Mouse (Mus musculus): ENCODE results near the gene Limk2.

The Limk2 gene

GRCm38 (mm10) chr11:3408997-3409732 is at the start of gene Limk2:
Gene Limk2 (minus strand): TSS chr11:3409189.
- peak; percentile 86 to 92 for DNase-seq

- peak; percentile 61 to 74 for DNase-seq
Observed at GRCm38 (mm10) chr11:3458428-3459104, 49.6 kb upstream of the Limk2 start.

GRCm38 (mm10) chr11:3456354-3456753 is 47.4 kb upstream of the Limk2 start:
- peak; percentile 56 to 82 for DNase-seq

- no peak for DNase-seq
Observed at GRCm38 (mm10) chr11:3454506-3454905, 45.5 kb upstream of the Limk2 start.

- peak in 1 of 2 experiments; percentile 28 for DNase-seq
Observed at GRCm38 (mm10) chr11:3453467-3453866, 44.5 kb upstream of the Limk2 start.

- DNase-seq, result peak; percentile 36 to 37
Observed at GRCm38 (mm10) chr11:3452769-3453168, 43.8 kb upstream of the Limk2 start.

GRCm38 (mm10) chr11:3452167-3452639 is 43.2 kb upstream of the Limk2 start, which contains the start of gene Rnf185:
Gene Rnf185 (minus strand): TSS chr11:3452363.
- DNase-seq, result peak; percentile 95 to 96

GRCm38 (mm10) chr11:3451701-3452163 is 42.7 kb upstream of the Limk2 start:
- peak in 1 of 2 experiments; percentile 52 for DNase-seq

GRCm38 (mm10) chr11:3444875-3445274 is 35.9 kb upstream of the Limk2 start:
- DNase-seq, result no peak

- DNase-seq, result no peak
Observed at GRCm38 (mm10) chr11:3443091-3443490, 34.1 kb upstream of the Limk2 start.

GRCm38 (mm10) chr11:3442677-3443076 is 33.7 kb upstream of the Limk2 start:
- no peak for DNase-seq

- DNase-seq, result no peak
Observed at GRCm38 (mm10) chr11:3441696-3442443, 32.9 kb upstream of the Limk2 start.

GRCm38 (mm10) chr11:3437621-3438020 is 28.6 kb upstream of the Limk2 start:
- DNase-seq, result no peak

- DNase-seq, result no peak
Observed at GRCm38 (mm10) chr11:3433809-3434208, 24.8 kb upstream of the Limk2 start.

GRCm38 (mm10) chr11:3431976-3432603 is 23.1 kb upstream of the Limk2 start:
- no peak for DNase-seq

- no peak for DNase-seq
Observed at GRCm38 (mm10) chr11:3431515-3431914, 22.5 kb upstream of the Limk2 start.

- DNase-seq, result no peak
Observed at GRCm38 (mm10) chr11:3428632-3429031, 19.6 kb upstream of the Limk2 start.

GRCm38 (mm10) chr11:3427697-3428230 is 18.8 kb upstream of the Limk2 start:
- peak; percentile 27 to 47 for DNase-seq

GRCm38 (mm10) chr11:3422242-3422641 is 13.3 kb upstream of the Limk2 start:
- no peak for DNase-seq

GRCm38 (mm10) chr11:3418741-3419140 is 9.8 kb upstream of the Limk2 start:
- DNase-seq, result peak; percentile 30 to 40

GRCm38 (mm10) chr11:3417795-3418194 is 8.8 kb upstream of the Limk2 start:
- peak in 1 of 2 experiments; percentile 18 for DNase-seq

GRCm38 (mm10) chr11:3416399-3416798 is 7.4 kb upstream of the Limk2 start:
- no peak for DNase-seq
